Mouse (Mus musculus): ENCODE measurements around the gene Parp11.

Gene Parp11

GRCm38 (mm10) chr6:127446436-127446890, at the start of gene Parp11:
Parp11 (plus strand) TSS chr6:127446840.
- DNase-seq (ENCODE audit: low spot score in 2 of 2) = peak; percentile 43 to 75

DNA sequence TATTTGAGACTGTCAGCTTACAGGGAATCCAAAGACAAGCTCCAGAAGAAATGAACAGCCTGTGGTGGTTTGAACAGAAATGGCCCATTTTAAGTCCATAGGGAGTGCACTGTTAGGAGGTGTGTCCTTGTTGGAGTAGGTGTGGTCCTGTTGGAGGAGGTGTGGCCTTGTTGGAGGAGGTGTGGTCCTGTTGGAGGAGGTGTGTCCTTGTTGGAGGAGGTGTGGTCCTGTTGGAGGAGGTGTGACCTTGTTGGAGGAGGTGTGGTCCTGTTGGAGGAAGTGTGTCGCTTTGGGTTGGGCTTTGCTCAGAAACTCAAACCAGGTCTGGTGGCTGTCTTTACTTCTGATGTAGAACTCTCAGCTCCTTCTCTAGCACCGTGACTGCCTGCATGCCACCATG, 48.6 kb upstream of the Parp11 start:
- no peak for DNase-seq (ENCODE audit: low spot score in 2 of 2)

- DNase-seq (ENCODE audit: low spot score in 2 of 2) = no peak
Measured at GRCm38 (mm10) chr6:127401419-127401818, 45.2 kb upstream of the Parp11 start.

- peak; percentile 29 to 34 for DNase-seq (ENCODE audit: low spot score in 2 of 2)
Measured at GRCm38 (mm10) chr6:127404070-127404810, 42.4 kb upstream of the Parp11 start.

DNA sequence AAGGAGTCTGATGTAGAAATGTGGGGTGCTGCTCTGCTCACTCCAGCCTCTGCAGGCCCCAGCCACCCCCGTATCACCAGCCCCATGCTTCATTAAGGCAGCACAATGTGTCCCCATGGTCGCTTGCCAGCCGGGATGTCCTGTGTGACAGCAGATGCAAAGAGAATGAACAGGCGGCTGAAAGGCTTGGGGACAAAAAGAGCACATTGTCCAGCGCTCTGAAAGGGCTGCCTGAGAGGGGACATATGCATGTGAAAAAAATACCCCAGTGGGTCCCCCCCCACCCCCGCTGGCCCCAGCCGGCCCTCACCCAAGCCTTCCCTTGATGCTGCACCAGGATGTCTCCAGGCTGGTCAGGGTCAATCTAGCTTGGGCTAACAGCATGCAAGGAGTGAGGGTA, 41.0 kb upstream of the Parp11 start:
- peak; percentile 23 to 28 for DNase-seq (ENCODE audit: low spot score in 2 of 2)

GRCm38 (mm10) chr6:127407742-127408141, 38.9 kb upstream of the Parp11 start:
- no peak for DNase-seq (ENCODE audit: low spot score in 2 of 2)

DNA sequence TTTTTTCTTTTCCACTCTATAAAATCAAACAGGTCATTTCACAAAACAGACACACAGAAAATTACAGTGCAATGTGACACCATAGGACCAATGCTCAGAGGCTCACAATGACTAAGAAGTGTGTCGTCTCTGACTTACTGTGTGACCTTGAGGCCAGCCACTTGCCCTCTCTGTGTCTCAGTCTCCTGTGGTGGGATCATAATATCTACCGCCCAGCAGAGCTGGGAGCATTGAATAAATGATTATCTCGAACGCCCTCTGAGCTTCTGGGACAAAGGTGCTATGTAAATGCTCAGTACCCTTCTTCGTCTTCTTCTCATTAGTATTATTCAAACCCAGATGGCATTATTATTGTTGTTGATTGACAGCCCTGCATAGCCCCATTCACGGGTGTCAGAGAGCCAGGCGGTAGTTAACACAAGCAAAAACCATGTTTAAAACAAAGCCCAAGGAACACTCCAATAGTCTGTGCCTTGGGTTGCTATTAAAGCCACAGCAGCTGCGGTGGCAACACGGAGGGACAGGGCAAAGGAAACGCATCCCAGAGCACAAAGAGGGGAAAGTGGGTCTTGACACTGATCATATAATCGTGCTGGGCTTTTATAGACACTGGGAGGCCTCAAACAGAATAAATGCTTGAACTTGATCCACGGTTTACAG, 29.0 kb upstream of the Parp11 start:
- no peak for DNase-seq (ENCODE audit: low spot score in 2 of 2)

- DNase-seq (ENCODE audit: low spot score in 2 of 2) = no peak
Measured at GRCm38 (mm10) chr6:127418322-127418721, 28.3 kb upstream of the Parp11 start.

DNA sequence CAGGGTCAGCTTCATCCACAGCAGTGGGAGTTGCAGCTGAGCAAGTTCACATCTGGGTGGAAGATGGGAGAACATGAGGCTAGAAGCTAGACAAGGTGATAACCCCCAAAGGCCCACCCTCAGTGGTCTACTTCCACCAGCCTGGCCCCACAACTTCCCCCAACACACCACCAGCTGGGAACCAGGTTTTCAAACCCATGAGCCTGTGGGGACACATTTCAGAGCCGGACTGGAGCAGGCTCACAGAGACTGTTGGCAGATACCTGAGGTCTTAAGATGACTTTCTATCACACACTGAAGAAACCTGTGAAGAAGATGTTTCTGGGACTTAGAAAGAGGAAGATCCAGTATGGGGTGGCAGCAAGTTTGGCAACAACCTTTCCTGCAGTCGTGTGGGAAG, 26.5 kb upstream of the Parp11 start:
- no peak for DNase-seq (ENCODE audit: low spot score in 2 of 2)

- no peak for DNase-seq (ENCODE audit: low spot score in 2 of 2)
Measured at GRCm38 (mm10) chr6:127425095-127425494, 21.5 kb upstream of the Parp11 start.

DNA sequence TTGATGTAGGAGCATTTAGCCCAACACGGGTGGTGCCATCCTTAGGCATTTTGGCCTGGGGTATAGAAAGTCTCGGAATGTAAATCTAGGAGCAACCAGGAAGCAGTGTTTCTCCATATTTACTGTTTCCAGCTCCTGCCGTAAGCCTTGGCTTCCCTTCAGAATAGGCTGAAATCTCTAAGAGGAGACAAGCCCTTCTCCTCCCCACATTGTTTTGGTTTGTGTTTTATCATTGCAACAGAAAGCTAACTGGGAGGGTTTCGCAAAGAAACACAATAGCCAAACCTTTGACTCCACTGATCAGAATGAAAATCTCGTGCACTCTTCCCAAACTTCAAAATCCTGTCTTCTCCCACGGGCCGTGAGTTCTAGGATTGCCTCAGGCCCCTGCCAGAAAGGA, 15.9 kb upstream of the Parp11 start:
- DNase-seq (ENCODE audit: low spot score in 2 of 2) = no peak

DNA sequence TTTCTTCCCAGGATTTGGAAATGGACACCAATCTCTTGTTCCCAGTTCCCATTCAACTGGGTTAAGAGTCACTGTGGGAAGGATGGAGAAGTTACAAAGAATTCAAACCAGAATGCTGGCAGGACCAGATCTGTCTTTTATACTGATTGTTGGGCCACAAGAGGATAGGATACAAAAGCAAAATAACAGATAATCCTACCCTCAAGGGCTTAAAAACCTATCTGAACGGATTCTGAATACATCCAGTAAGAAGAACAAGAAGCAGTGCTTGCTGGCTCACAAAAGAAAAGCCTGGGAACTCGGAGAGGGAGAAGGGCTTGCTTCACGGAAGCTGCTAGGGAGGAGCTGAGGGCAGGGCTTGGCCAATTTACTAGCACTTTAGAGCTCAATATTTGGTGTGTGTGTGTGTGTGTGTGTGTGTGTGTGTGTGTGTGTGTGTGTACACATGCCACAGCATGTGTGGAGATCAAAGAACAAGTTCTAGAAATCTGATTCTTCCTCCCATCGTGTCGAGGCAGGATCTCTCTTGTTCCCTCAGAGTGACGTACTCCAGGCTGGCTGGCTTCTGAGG, 15.4 kb upstream of the Parp11 start:
- DNase-seq (ENCODE audit: low spot score in 2 of 2) = no peak

DNA sequence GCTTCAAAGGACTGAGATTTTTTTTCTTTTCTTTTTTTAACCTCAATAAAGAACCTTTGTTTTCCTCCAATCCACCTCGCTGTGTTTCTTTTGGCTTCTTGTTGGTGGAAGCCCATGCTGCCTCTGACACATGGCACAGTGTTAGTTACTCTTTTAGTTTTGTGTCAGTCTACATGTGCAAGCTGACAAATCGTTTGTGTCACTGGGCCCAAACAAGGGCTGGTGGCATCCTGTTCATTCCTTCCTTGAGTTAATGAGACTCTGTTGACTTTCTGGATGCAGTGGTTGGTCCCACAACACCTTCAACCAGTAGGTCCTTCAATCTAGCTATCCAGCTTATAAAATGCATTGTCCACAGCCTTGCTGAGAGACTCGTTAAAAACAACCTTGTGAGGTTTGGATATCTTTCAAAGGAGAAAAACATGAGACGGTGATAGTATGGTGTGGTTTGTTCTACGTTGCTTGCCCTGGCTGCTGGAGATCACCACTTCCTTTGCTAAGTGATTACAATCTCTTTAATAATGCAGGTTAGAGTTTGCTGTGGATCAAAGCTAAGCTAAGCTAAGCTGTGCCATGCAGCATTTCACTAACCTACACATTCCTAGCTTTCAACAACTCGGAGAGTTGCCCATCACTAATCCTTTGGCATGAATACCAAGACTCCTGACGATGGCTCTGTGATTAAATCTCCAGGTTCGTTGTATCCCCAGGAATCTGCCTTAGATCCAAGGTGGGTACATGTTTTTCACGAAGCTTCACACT, 12.6 kb upstream of the Parp11 start:
- DNase-seq (ENCODE audit: low spot score in 2 of 2) = no peak

DNA sequence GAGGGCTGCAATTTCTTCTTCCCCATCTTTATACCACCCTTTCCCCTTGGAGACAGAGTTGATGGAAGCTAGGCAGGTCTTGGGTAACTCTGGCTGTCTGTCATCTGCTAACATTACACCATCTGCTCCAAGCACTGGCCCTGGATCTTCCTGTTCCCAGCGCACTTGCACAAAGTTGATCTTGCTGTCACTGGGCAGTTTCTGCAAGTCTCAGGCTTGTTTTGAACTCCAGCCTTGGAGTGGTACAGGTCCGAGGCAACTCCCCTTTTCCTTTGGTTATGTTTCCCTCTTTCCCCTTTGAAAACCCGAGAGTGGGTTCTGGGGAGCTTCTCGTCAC, 12.0 kb upstream of the Parp11 start:
- DNase-seq (ENCODE audit: low spot score in 2 of 2) = no peak

GRCm38 (mm10) chr6:127439063-127439462, 7.6 kb upstream of the Parp11 start:
- no peak for DNase-seq (ENCODE audit: low spot score in 2 of 2)

GRCm38 (mm10) chr6:127439540-127440195, 7.0 kb upstream of the Parp11 start:
- DNase-seq (ENCODE audit: low spot score in 2 of 2) = no peak

GRCm38 (mm10) chr6:127440416-127441104, 6.1 kb upstream of the Parp11 start:
- DNase-seq (ENCODE audit: low spot score in 2 of 2) = peak; percentile 24 to 27

DNA sequence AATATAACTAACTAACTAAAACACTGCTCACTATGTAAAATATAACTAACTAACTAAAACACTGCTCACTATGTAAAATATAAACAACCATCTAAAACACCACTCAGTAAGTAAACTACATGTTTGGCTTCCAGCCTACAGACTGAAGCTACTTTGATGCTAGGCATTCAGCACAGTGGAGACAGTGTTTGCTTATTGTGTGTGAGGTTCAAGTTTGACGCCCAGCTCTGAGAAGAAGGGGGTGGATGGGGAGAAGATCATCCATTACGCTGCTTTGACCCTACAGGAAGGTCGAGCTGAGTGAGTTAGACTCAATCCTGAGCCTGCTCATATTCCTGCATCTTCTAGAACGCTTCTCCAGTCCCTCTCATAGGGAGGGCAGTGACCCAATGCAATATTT, 4.1 kb upstream of the Parp11 start:
- DNase-seq (ENCODE audit: low spot score in 2 of 2) = no peak

GRCm38 (mm10) chr6:127443910-127444309, 2.7 kb upstream of the Parp11 start:
- no peak for DNase-seq (ENCODE audit: low spot score in 2 of 2)

DNA sequence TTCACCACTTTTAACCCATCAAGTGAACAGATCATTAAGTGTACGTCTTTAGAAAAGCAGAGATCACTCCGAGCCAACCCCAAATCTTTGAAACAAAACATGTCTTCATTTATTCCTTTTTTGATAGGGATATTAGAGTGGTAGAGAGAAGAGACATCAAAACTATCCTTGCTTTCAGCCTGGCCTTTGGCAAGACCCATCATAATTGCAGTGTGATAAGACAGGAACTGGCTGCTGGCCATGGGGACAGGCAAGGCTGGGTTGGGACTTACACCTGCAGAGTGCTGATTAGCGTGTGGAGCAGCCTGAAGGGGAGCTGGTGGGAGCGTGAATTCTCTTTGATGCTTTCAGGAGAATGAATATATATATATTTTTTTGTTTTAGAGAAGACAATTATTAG, 2.2 kb upstream of the Parp11 start:
- DNase-seq (ENCODE audit: low spot score in 2 of 2) = no peak
